Mouse (Mus musculus): ENCODE measurements around the gene Fbxl17. TPM values are rescaled to one million over a fixed set of nuclear protein-coding genes. Genes with fewer than 3 reads are reported as not detected.

The Fbxl17 gene
- polyA plus RNA-seq, 1 experiment from 2014 or later: 17.4 TPM

- H3K9ac ChIP-seq (ENCODE audit: low read length): no peak overlapping the region
- peaks cover 7 to 16% of the 10 kb centered on the region in 2 experiments; a peak in 3 of 4 replicates for H3K4me1 ChIP-seq (ENCODE audit: control insufficient read depth in 2 of 2, insufficient read depth in 2 of 2, low read length in 2 of 2)
- no peaks in the 10 kb centered on the region for H3K36me3 ChIP-seq (ENCODE audit: control insufficient read depth, insufficient read depth, low read length)
- no peak overlapping the region for H3K4me2 ChIP-seq (ENCODE audit: low read length)
- no peaks in the 10 kb centered on the region for H3K9me3 ChIP-seq (ENCODE audit: control insufficient read depth, low read length)
- H3K4me3 ChIP-seq (ENCODE audit: control insufficient read depth in 1 of 2, insufficient read depth in 1 of 2, low read depth in 1 of 2, low read length in 2 of 2): no peak overlapping the region
- H3K27me3 ChIP-seq (ENCODE audit: control insufficient read depth, insufficient read depth, low read length): no peaks in the 10 kb centered on the region
- WGBS: 83% methylated on average over 8 of the region's 8 CpGs
- no peak for ATAC-seq (ENCODE audit: insufficient number of reproducible peaks, insufficient read depth, low FRiP score, low read depth)
- no peak overlapping the region for H3K27ac ChIP-seq (replicated peaks in 1 of 2; ENCODE audit: control insufficient read depth in 1 of 2, insufficient read depth in 1 of 2, low read depth in 2 of 2, low read length in 2 of 2)
Measured at GRCm38 (mm10) chr17:63076037-63076426, 423.8 kb downstream of the Fbxl17 start.

- H3K36me3 ChIP-seq (ENCODE audit: control insufficient read depth, insufficient read depth, low read length): no peaks in the 10 kb centered on the region
- no peak overlapping the region for H3K4me3 ChIP-seq (ENCODE audit: control insufficient read depth in 1 of 2, insufficient read depth in 1 of 2, low read depth in 1 of 2, low read length in 2 of 2)
- H3K9me3 ChIP-seq (ENCODE audit: control insufficient read depth, low read length): no peaks in the 10 kb centered on the region
- H3K27me3 ChIP-seq (ENCODE audit: control insufficient read depth, insufficient read depth, low read length): no peaks in the 10 kb centered on the region
- H3K4me2 ChIP-seq (ENCODE audit: low read length): no peak overlapping the region
- H3K9ac ChIP-seq (ENCODE audit: low read length): no peak overlapping the region
- no peak for ATAC-seq (ENCODE audit: insufficient number of reproducible peaks, insufficient read depth, low FRiP score, low read depth)
- 90% methylated on average over 14 of the region's 14 CpGs for WGBS
- peaks cover 7 to 16% of the 10 kb centered on the region in 2 experiments; a peak in 3 of 4 replicates for H3K4me1 ChIP-seq (ENCODE audit: control insufficient read depth in 2 of 2, insufficient read depth in 2 of 2, low read length in 2 of 2)
- no peak overlapping the region for H3K27ac ChIP-seq (replicated peaks in 1 of 2; ENCODE audit: control insufficient read depth in 1 of 2, insufficient read depth in 1 of 2, low read depth in 2 of 2, low read length in 2 of 2)
Measured at GRCm38 (mm10) chr17:63075091-63076036, 424.5 kb downstream of the Fbxl17 start.

- Histone ChIP-seq H3K9ac (ENCODE audit: low read length) (no peak overlapping the region), H3K4me3 (ENCODE audit: control insufficient read depth in 1 of 2, insufficient read depth in 1 of 2, low read depth in 1 of 2, low read length in 2 of 2) (no peak overlapping the region), H3K4me1 (ENCODE audit: control insufficient read depth in 2 of 2, insufficient read depth in 2 of 2, low read length in 2 of 2) (peaks cover 7 to 16% of the 10 kb centered on the region in 2 experiments; a peak in 3 of 4 replicates), H3K27ac (replicated peaks in 1 of 2; ENCODE audit: control insufficient read depth in 1 of 2, insufficient read depth in 1 of 2, low read depth in 2 of 2, low read length in 2 of 2) (no peak overlapping the region), H3K9me3 (ENCODE audit: control insufficient read depth, low read length) (no peaks in the 10 kb centered on the region), H3K36me3 (ENCODE audit: control insufficient read depth, insufficient read depth, low read length) (no peaks in the 10 kb centered on the region), H3K4me2 (ENCODE audit: low read length) (no peak overlapping the region), H3K27me3 (ENCODE audit: control insufficient read depth, insufficient read depth, low read length) (no peaks in the 10 kb centered on the region)
- WGBS: 73% methylated on average over 6 of the region's 6 CpGs
- ATAC-seq (ENCODE audit: insufficient number of reproducible peaks, insufficient read depth, low FRiP score, low read depth): no peak
Measured at GRCm38 (mm10) chr17:63073342-63073741, 426.5 kb downstream of the Fbxl17 start.

GRCm38 (mm10) chr17:63071134-63071923 is 428.5 kb downstream of the Fbxl17 start:
- 77% methylated on average over 15 of the region's 15 CpGs for WGBS
- Histone ChIP-seq H3K4me2 (ENCODE audit: low read length) (no peak overlapping the region), H3K27me3 (ENCODE audit: control insufficient read depth, insufficient read depth, low read length) (no peaks in the 10 kb centered on the region), H3K36me3 (ENCODE audit: control insufficient read depth, insufficient read depth, low read length) (no peaks in the 10 kb centered on the region), H3K4me1 (ENCODE audit: control insufficient read depth in 2 of 2, insufficient read depth in 2 of 2, low read length in 2 of 2) (peaks cover 2 to 6% of the 10 kb centered on the region in 2 experiments; a peak in 2 of 4 replicates), H3K4me3 (ENCODE audit: control insufficient read depth in 1 of 2, insufficient read depth in 1 of 2, low read depth in 1 of 2, low read length in 2 of 2) (no peak overlapping the region), H3K9me3 (ENCODE audit: control insufficient read depth, low read length) (no peaks in the 10 kb centered on the region), H3K9ac (ENCODE audit: low read length) (no peak overlapping the region), H3K27ac (replicated peaks in 1 of 2; ENCODE audit: control insufficient read depth in 1 of 2, insufficient read depth in 1 of 2, low read depth in 2 of 2, low read length in 2 of 2) (no peak overlapping the region)
- no peak for ATAC-seq (ENCODE audit: insufficient number of reproducible peaks, insufficient read depth, low FRiP score, low read depth)

GRCm38 (mm10) chr17:63070161-63070761 is 429.6 kb downstream of the Fbxl17 start:
- H3K4me2 ChIP-seq (ENCODE audit: low read length): no peak overlapping the region
- no peak overlapping the region for H3K27ac ChIP-seq (replicated peaks in 1 of 2; ENCODE audit: control insufficient read depth in 1 of 2, insufficient read depth in 1 of 2, low read depth in 2 of 2, low read length in 2 of 2)
- ATAC-seq (ENCODE audit: insufficient number of reproducible peaks, insufficient read depth, low FRiP score, low read depth): no peak
- WGBS: 80% methylated on average over 5 of the region's 5 CpGs
- no peaks in the 10 kb centered on the region for H3K36me3 ChIP-seq (ENCODE audit: control insufficient read depth, insufficient read depth, low read length)
- peaks cover 2 to 6% of the 10 kb centered on the region in 2 experiments; a peak in 2 of 4 replicates for H3K4me1 ChIP-seq (ENCODE audit: control insufficient read depth in 2 of 2, insufficient read depth in 2 of 2, low read length in 2 of 2)
- H3K27me3 ChIP-seq (ENCODE audit: control insufficient read depth, insufficient read depth, low read length): no peaks in the 10 kb centered on the region
- H3K4me3 ChIP-seq (ENCODE audit: control insufficient read depth in 1 of 2, insufficient read depth in 1 of 2, low read depth in 1 of 2, low read length in 2 of 2): no peak overlapping the region
- no peaks in the 10 kb centered on the region for H3K9me3 ChIP-seq (ENCODE audit: control insufficient read depth, low read length)
- no peak overlapping the region for H3K9ac ChIP-seq (ENCODE audit: low read length)

- H3K4me1 ChIP-seq (ENCODE audit: control insufficient read depth in 2 of 2, insufficient read depth in 2 of 2, low read length in 2 of 2): no peaks in the 10 kb centered on the region
- peaks cover 2% of the 10 kb centered on the region; the same call in 1 of the 2 replicates for H3K36me3 ChIP-seq (ENCODE audit: control insufficient read depth, insufficient read depth, low read length)
- H3K9me3 ChIP-seq (ENCODE audit: control insufficient read depth, low read length): no peaks in the 10 kb centered on the region
- no peak overlapping the region for H3K27ac ChIP-seq (replicated peaks in 1 of 2; ENCODE audit: control insufficient read depth in 1 of 2, insufficient read depth in 1 of 2, low read depth in 2 of 2, low read length in 2 of 2)
- ATAC-seq (ENCODE audit: insufficient number of reproducible peaks, insufficient read depth, low FRiP score, low read depth): no peak
- 49% methylated on average over 5 of the region's 5 CpGs for WGBS
- no peak overlapping the region for H3K4me3 ChIP-seq (ENCODE audit: control insufficient read depth in 1 of 2, insufficient read depth in 1 of 2, low read depth in 1 of 2, low read length in 2 of 2)
- H3K27me3 ChIP-seq (ENCODE audit: control insufficient read depth, insufficient read depth, low read length): no peaks in the 10 kb centered on the region
- no peak overlapping the region for H3K9ac ChIP-seq (ENCODE audit: low read length)
- H3K4me2 ChIP-seq (ENCODE audit: low read length): no peak overlapping the region
Measured at GRCm38 (mm10) chr17:63062785-63063184, 437.0 kb downstream of the Fbxl17 start.

- no peak overlapping the region for H3K9ac ChIP-seq (ENCODE audit: low read length)
- WGBS: 90% methylated on average over 3 of the region's 3 CpGs
- H3K4me2 ChIP-seq (ENCODE audit: low read length): no peak overlapping the region
- H3K4me1 ChIP-seq (ENCODE audit: control insufficient read depth in 2 of 2, insufficient read depth in 2 of 2, low read length in 2 of 2): no peaks in the 10 kb centered on the region
- no peaks in the 10 kb centered on the region for H3K9me3 ChIP-seq (ENCODE audit: control insufficient read depth, low read length)
- H3K36me3 ChIP-seq (ENCODE audit: control insufficient read depth, insufficient read depth, low read length): peaks cover 5% of the 10 kb centered on the region; the same call in 1 of the 2 replicates
- no peak for ATAC-seq (ENCODE audit: insufficient number of reproducible peaks, insufficient read depth, low FRiP score, low read depth)
- H3K27ac ChIP-seq (replicated peaks in 1 of 2; ENCODE audit: control insufficient read depth in 1 of 2, insufficient read depth in 1 of 2, low read depth in 2 of 2, low read length in 2 of 2): no peak overlapping the region
- no peaks in the 10 kb centered on the region for H3K27me3 ChIP-seq (ENCODE audit: control insufficient read depth, insufficient read depth, low read length)
- no peak overlapping the region for H3K4me3 ChIP-seq (ENCODE audit: control insufficient read depth in 1 of 2, insufficient read depth in 1 of 2, low read depth in 1 of 2, low read length in 2 of 2)
Measured at GRCm38 (mm10) chr17:63061786-63062185, 438.0 kb downstream of the Fbxl17 start.

Measured in heart, embryonic 14.5 days (tissue).